Mouse (Mus musculus): ENCODE results near the gene Stk10. TPM values are rescaled to one million over a fixed set of nuclear protein-coding genes. Genes with fewer than 3 reads are reported as not detected.
"Not testable (repeated sequence)": the region's sequence is repeated elsewhere in the genome, so short reads cannot be mapped to it uniquely, and the experiment has no call there.

Gene Stk10
- total and polyA plus RNA-seq, 3 experiments = 8.4 to 10.1 (median 9.2) TPM

DNA sequence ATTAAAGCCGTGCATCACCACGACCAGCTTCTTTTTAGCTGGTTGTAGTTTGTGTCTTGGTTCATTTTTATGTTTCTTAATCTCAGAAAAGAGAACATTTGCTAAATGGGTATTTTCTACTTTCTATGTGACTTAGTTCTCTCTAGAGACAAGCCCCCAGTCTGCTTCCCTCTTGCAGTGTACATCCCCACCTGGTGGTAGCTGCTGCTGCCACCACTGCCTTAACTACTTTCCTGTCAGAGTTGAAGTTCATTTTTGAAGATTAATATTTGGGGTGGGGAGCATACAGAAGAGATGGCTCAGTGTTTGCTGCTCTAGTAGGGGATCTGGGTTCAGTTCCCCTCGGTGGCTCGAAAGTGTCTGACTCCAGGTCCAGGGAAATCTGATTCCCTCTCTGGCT, 33.2 kb upstream of the Stk10 start:
- intact Hi-C loops (cut with DNase I) = no loop called here
- no peaks in the 10 kb centered on the region; the same call in 1 of the 2 replicates for H3K36me3 ChIP-seq (ENCODE audit: control insufficient read depth, insufficient read depth, low read length)
- no peaks in the 10 kb centered on the region; the same call in 1 of the 2 replicates for H3K4me1 ChIP-seq (ENCODE audit: control insufficient read depth, insufficient read depth, low read length)
- H3K27me3 ChIP-seq (ENCODE audit: control insufficient read depth, insufficient read depth, low read length) = no peaks in the 10 kb centered on the region
- no peak overlapping the region for H3K27ac ChIP-seq
- TF ChIP-seq POLR2A (IDR thresholded peaks at IDR 0.05; ENCODE audit: insufficient read depth, low read depth, low read length) (no peak), CTCF (IDR thresholded peaks at IDR 0.05) (peak; percentile 41)
- WGBS = 97% methylated on average over 4 of the region's 4 CpGs
- H3K9ac ChIP-seq (ENCODE audit: low read depth, low read length) = no peak overlapping the region
- H3K79me2 ChIP-seq (replicated peaks; ENCODE audit: control insufficient read depth, insufficient read depth, low read length) = no peaks in the 10 kb centered on the region
- no peak for DNase-seq
- no peak overlapping the region for H3K4me3 ChIP-seq

DNA sequence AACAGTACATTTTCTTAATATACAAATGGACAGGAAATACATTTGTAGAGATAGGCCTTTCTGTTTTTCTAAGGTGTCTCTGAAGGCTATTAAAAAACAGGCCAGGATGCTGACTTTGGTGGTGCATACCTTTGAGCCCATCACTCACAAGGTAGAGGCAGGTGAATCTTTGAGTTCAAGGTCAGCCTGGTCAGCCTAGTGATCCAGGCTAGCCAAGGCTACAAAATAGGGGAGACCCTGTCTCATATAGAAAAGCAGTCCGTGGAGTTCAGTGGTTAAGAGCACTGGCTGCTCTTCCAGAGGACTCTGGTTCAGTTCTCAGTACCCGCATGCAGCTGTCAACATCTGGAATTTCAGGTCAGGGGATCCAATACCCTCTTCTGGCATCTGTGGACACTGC, 29.4 kb upstream of the Stk10 start:
- no peak for DNase-seq
- Histone ChIP-seq H3K4me1 (ENCODE audit: control insufficient read depth, insufficient read depth, low read length) (no peaks in the 10 kb centered on the region; the same call in 1 of the 2 replicates), H3K9ac (ENCODE audit: low read depth, low read length) (no peak overlapping the region), H3K27me3 (ENCODE audit: control insufficient read depth, insufficient read depth, low read length) (no peaks in the 10 kb centered on the region), H3K36me3 (ENCODE audit: control insufficient read depth, insufficient read depth, low read length) (no peaks in the 10 kb centered on the region; the same call in 1 of the 2 replicates), H3K4me3 (no peak overlapping the region), H3K79me2 (replicated peaks; ENCODE audit: control insufficient read depth, insufficient read depth, low read length) (no peaks in the 10 kb centered on the region), H3K27ac (no peak overlapping the region)
- TF ChIP-seq CTCF (IDR thresholded peaks at IDR 0.05) = no peak
- TF ChIP-seq POLR2A (IDR thresholded peaks at IDR 0.05; ENCODE audit: insufficient read depth, low read depth, low read length) = no peak
- no peak for TF ChIP-seq EP300 (IDR thresholded peaks at IDR 0.05; ENCODE audit: insufficient read depth, low read depth, low read length)
- intact Hi-C loops (cut with DNase I) = no loop called here
- WGBS = 92% methylated on average over 2 of the region's 2 CpGs

DNA sequence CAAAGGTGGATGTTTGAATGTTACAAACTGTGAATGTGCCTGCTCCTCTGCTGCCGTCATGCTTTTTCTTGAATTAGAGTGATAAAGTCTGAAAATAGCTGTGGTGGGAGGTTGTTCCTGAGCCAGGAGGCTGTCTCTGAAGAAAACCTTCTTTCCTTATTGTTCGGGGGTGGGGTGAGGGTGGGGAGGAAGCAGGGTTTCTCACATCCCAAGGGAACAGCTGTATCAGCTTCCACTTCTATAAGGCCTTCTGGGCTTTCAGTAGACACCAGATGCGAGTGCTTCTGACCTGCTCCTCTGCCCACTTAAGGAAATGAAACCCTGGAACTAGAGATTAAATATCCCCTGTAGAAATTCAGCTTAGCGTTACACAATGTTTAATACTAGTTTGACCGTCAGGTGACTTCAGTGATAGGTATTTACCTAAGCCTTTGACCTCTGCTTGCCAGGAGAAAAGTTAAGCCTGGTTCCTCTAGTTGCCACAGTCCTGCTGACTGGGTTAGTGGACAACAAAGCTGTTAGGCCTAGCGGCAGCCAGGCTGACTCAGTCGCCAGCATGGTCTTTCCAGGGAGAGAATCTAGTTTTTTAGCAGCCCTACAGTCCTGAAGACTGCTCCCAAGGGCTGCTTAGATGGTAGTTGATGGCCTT, 27.9 kb upstream of the Stk10 start:
- Histone ChIP-seq H3K4me1 (ENCODE audit: control insufficient read depth, insufficient read depth, low read length) (no peaks in the 10 kb centered on the region; the same call in 1 of the 2 replicates), H3K79me2 (replicated peaks; ENCODE audit: control insufficient read depth, insufficient read depth, low read length) (no peaks in the 10 kb centered on the region), H3K27me3 (ENCODE audit: control insufficient read depth, insufficient read depth, low read length) (no peaks in the 10 kb centered on the region), H3K4me3 (no peak overlapping the region), H3K36me3 (ENCODE audit: control insufficient read depth, insufficient read depth, low read length) (no peaks in the 10 kb centered on the region; the same call in 1 of the 2 replicates), H3K9ac (ENCODE audit: low read depth, low read length) (no peak overlapping the region), H3K27ac (peak overlapping the region; percentile 4; the same call in 1 of the 2 replicates)
- DNase-seq = no peak
- TF ChIP-seq POLR2A (IDR thresholded peaks at IDR 0.05; ENCODE audit: insufficient read depth, low read depth, low read length) (no peak), EP300 (IDR thresholded peaks at IDR 0.05; ENCODE audit: insufficient read depth, low read depth, low read length) (no peak), CTCF (IDR thresholded peaks at IDR 0.05) (no peak)
- 48% methylated on average over 7 of the region's 7 CpGs for WGBS
- intact Hi-C loops (cut with DNase I) = no loop called here

DNA sequence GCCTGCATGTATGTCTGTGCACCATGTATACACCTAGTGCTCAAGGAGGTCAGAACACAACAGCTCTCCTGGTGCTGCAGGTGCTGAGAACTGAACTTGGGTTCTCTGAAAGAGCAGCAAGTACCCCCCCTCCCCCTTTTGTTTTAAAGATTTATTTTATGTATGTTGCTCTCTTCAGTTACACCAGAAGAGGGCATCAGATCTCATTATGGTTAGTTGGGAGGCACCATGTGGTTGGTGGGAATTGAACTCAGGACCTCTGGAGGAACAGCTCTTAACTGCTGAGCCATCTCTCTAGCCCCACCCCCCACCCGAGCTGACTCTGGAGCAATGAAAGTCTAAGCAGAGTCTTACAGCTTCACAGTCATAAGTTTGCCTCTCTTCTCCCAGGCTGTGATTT, 22.2 kb upstream of the Stk10 start:
- DNase-seq = no peak
- intact Hi-C loops (cut with DNase I) = no loop called here
- Histone ChIP-seq H3K4me3 (no peak overlapping the region), H3K27ac (no peak overlapping the region), H3K79me2 (replicated peaks; ENCODE audit: control insufficient read depth, insufficient read depth, low read length) (no peaks in the 10 kb centered on the region), H3K36me3 (ENCODE audit: control insufficient read depth, insufficient read depth, low read length) (no peaks in the 10 kb centered on the region), H3K27me3 (ENCODE audit: control insufficient read depth, insufficient read depth, low read length) (no peaks in the 10 kb centered on the region), H3K4me1 (ENCODE audit: control insufficient read depth, insufficient read depth, low read length) (peaks cover 4% of the 10 kb centered on the region), H3K9ac (ENCODE audit: low read depth, low read length) (no peak overlapping the region)
- 81% methylated on average over 1 of the region's 1 CpGs for WGBS
- TF ChIP-seq CTCF (IDR thresholded peaks at IDR 0.05) = peak; percentile 34
- TF ChIP-seq EP300 (IDR thresholded peaks at IDR 0.05; ENCODE audit: insufficient read depth, low read depth, low read length) = no peak

DNA sequence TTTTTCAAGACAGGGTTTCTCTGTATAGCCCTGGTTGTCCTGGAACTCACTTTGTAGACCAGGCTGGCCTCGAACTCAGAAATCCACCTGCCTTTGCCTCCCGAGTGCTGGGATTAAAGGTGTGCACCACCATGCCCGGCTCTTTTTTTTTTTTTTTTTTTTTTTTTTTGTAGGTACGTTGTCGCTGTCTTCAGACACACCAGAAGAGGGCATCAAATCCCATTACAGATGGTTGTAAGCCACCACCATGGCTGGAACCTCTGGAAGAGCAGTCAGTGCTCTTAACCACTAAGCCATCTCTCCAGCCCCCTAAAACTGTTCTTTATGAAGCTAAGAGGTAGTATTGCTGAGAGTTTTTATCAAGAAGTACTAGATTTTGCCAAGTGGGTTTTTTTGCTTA, 18.3 kb upstream of the Stk10 start:
- H3K27ac ChIP-seq; H3K79me2 ChIP-seq (replicated peaks; ENCODE audit: control insufficient read depth, insufficient read depth, low read length); DNase-seq; H3K27me3 ChIP-seq (ENCODE audit: control insufficient read depth, insufficient read depth, low read length); H3K4me1 ChIP-seq (ENCODE audit: control insufficient read depth, insufficient read depth, low read length); H3K4me3 ChIP-seq; H3K36me3 ChIP-seq (ENCODE audit: control insufficient read depth, insufficient read depth, low read length); H3K9ac ChIP-seq (ENCODE audit: low read depth, low read length); intact Hi-C loops (cut with DNase I): not testable (repeated sequence)
- WGBS = 88% methylated on average over 4 of the region's 5 CpGs

DNA sequence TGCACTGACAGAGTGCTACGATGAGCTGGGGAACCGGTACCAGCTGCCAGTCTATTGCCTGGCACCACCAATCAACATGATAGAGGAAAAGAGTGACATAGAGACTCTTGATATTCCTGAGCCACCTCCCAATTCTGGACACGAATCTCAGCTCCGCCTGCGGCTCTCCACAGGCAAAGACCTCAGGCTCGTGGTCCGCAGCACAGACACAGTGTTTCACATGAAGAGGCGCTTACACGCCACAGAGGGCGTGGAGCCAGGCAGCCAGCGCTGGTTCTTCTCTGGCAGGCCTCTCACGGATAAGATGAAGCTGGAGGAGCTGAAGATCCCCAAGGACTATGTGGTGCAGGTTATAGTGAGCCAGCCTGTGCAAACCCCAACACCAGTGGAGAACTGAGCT, 17.0 kb upstream of the Stk10 start:
- intact Hi-C loops (cut with DNase I) = no loop called here
- Histone ChIP-seq H3K36me3 (ENCODE audit: control insufficient read depth, insufficient read depth, low read length) (peaks cover 3% of the 10 kb centered on the region; the same call in 1 of the 2 replicates), H3K4me3 (no peak overlapping the region), H3K9ac (ENCODE audit: low read depth, low read length) (no peak overlapping the region), H3K27ac (no peak overlapping the region), H3K4me1 (ENCODE audit: control insufficient read depth, insufficient read depth, low read length) (peaks cover 4% of the 10 kb centered on the region), H3K79me2 (replicated peaks; ENCODE audit: control insufficient read depth, insufficient read depth, low read length) (no peaks in the 10 kb centered on the region), H3K27me3 (ENCODE audit: control insufficient read depth, insufficient read depth, low read length) (no peaks in the 10 kb centered on the region)
- no peak for DNase-seq
- WGBS = 91% methylated on average over 12 of the region's 12 CpGs
- no peak for TF ChIP-seq POLR2A (IDR thresholded peaks at IDR 0.05; ENCODE audit: insufficient read depth, low read depth, low read length)
- TF ChIP-seq EP300 (IDR thresholded peaks at IDR 0.05; ENCODE audit: insufficient read depth, low read depth, low read length) = no peak
- no peak for TF ChIP-seq CTCF (IDR thresholded peaks at IDR 0.05)

All from heart, adult 2 months (tissue).